ENCODE assay signal across 9 mouse cellular contexts in the genomic region with DNA sequence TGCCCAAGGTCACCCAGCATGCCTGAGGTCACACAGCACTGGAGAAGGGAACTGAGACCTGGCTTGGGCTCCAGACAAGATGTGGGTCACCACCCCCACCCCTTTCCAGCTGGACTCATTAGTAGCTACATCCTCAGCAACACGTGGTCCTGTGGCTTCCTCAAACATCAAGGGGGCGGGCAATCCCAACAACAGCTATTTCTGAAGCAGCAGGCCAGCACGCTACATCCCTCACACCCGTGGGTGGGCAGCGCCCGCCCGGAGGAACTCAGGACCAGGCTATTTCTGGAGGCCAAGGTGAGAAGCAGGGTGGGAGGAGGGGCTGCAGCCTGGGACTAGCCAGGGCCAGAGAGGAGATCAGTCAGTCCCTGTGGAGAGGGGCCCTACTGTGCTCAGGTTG. TPM values are rescaled to one million over a fixed set of nuclear protein-coding genes. Genes with fewer than 3 reads are reported as not detected.
DNase-seq lines count a peak whose midpoint lies in the region; ATAC-seq lines count a peak whose summit lies in the region.
"Had no signal": no experiment of that assay in that cellular context is flagged by ENCODE, and none has a peak within 500 bp of the region (broad histone marks: within the 10 kb centered on the region; RNA-seq: fewer than 3 reads in every experiment).

No protein-coding gene starts in this region.

- no peaks in the 10 kb centered on the region for H3K9me3 ChIP-seq in limb, embryonic 10.5 days (replicated peaks)
- no peaks in the 10 kb centered on the region for H3K9me3 ChIP-seq in stomach, embryonic 14.5 days (ENCODE audit: control insufficient read depth, low read depth, low read length)
- H3K9me3 ChIP-seq: limb, embryonic 15.5 days had no signal

- peak; percentile 52 for DNase-seq in cerebellum, adult 11-12 months
- no peak for DNase-seq in cerebellum, postnatal 25 days
- DNase-seq in monocyte, adult 2 months (ENCODE audit: low read depth in 1 of 2, low spot score in 2 of 2): peak; percentile 42 to 55
- no peak for DNase-seq in limb, embryonic 10.5 days (ENCODE audit: low spot score)
- no peak for DNase-seq in B cell, adult 2 months
- no peak for DNase-seq in layer of hippocampus, adult 18-20 months (ENCODE audit: low spot score in 2 of 2)

- H3K27ac ChIP-seq in limb, embryonic 10.5 days: peak overlapping the region; percentile 63
- peak overlapping the region; percentile 33; the same call in 1 of the 2 replicates for H3K27ac ChIP-seq in stomach, embryonic 14.5 days (ENCODE audit: low read length)

- ATAC-seq in monocyte, adult 5-6 weeks (replicated peaks; ENCODE audit: insufficient number of reproducible peaks, low FRiP score, low TSS enrichment, poor library complexity, severe bottlenecking): no peak
- ATAC-seq in stomach, embryonic 14.5 days (ENCODE audit: insufficient number of reproducible peaks, insufficient read depth, low FRiP score, low read depth): 0 out of 2 replicates have a peak, but pooled peaks have one; percentile 1

- H3K27me3 ChIP-seq in limb, embryonic 10.5 days (ENCODE audit: low read depth, poor library complexity, severe bottlenecking): peaks cover 36% of the 10 kb centered on the region
- H3K27me3 ChIP-seq in stomach, embryonic 14.5 days (ENCODE audit: control insufficient read depth, insufficient read depth, low read length): no peaks in the 10 kb centered on the region

- peaks cover 19% of the 10 kb centered on the region for H3K36me3 ChIP-seq in limb, embryonic 10.5 days
- no peaks in the 10 kb centered on the region for H3K36me3 ChIP-seq in stomach, embryonic 14.5 days (ENCODE audit: control insufficient read depth, insufficient read depth, low read length)
- H3K36me3 ChIP-seq: limb, embryonic 15.5 days had no signal

- peak overlapping the region; percentile 49 for H3K4me3 ChIP-seq in limb, embryonic 10.5 days
- H3K4me3 ChIP-seq in stomach, embryonic 14.5 days (ENCODE audit: low read depth, low read length): no peak overlapping the region

- H3K4me2 ChIP-seq in stomach, embryonic 14.5 days (replicated peaks; ENCODE audit: low read depth, low read length): 0 out of 2 replicates have a peak overlapping the region, but pooled peaks have one; percentile 2

- H3K4me1 ChIP-seq in limb, embryonic 10.5 days: peaks cover 81% of the 10 kb centered on the region
- H3K4me1 ChIP-seq in stomach, embryonic 14.5 days (ENCODE audit: control insufficient read depth, insufficient read depth, low read length): peaks cover 59% of the 10 kb centered on the region

- no peak overlapping the region for H3K9ac ChIP-seq in stomach, embryonic 14.5 days (replicated peaks; ENCODE audit: low read depth, low read length)
- H3K9ac ChIP-seq: limb, embryonic 15.5 days had no signal

- 41% methylated on average over 7 of the region's 7 CpGs for WGBS in limb, embryonic 10.5 days
- 59% methylated on average over 7 of the region's 7 CpGs for WGBS in stomach, embryonic 14.5 days

RNA-seq across cellular contexts. Expression of a gene that starts 7.4 kb away (rescaled TPM):
- total RNA-seq in monocyte, adult 5-6 weeks (2017): 15.5 to 40.8 TPM (median 16.3 TPM) in 3 replicates
- 69.5 and 83.2 TPM in 2 replicates for polyA plus RNA-seq in limb, embryonic 10.5 days (2016; fragmentation: Nextera tagmentation; extraction: Ambion mirVana)
- 111 and 115 TPM in 2 replicates for polyA plus RNA-seq in stomach, embryonic 14.5 days (2014; fragmentation: Nextera tagmentation; extraction: Ambion mirVana)
- total RNA-seq in layer of hippocampus, adult 18-20 months (2021): 100 to 1,000 TPM; 608 to 624 TPM

RNA-seq across cellular contexts. Expression of a gene that starts 43.4 kb away (rescaled TPM):
- total RNA-seq in monocyte, adult 5-6 weeks (2017): not detected in 3 replicates
- polyA plus RNA-seq in limb, embryonic 10.5 days (2016; fragmentation: Nextera tagmentation; extraction: Ambion mirVana): not detected in 2 replicates
- not detected in 2 replicates for polyA plus RNA-seq in stomach, embryonic 14.5 days (2014; fragmentation: Nextera tagmentation; extraction: Ambion mirVana)
- not detected for total RNA-seq in layer of hippocampus, adult 18-20 months (2021)
- polyA plus RNA-seq: limb, embryonic 15.5 days had no signal

Comparison
In these comparisons a context has a peak if more than half of its experiments do, and no peak if none do; other contexts are left out.
1. DNase-seq: peak in cerebellum, adult 11-12 months (single experiment) and monocyte, adult 2 months (2 of 2); none in cerebellum, postnatal 25 days (0 of 2), limb, embryonic 10.5 days (single experiment), B cell, adult 2 months (0 of 2) and layer of hippocampus, adult 18-20 months (0 of 2).
2. RNA of a gene that starts 7.4 kb away (total RNA-seq): 608 to 624 TPM in layer of hippocampus, adult 18-20 months; 15.5 to 40.8 TPM in monocyte, adult 5-6 weeks; every median in the first group is over 10 times any median in the second.